Mouse (Mus musculus): ENCODE results near the gene Atf5. TPM values are rescaled to one million over a fixed set of nuclear protein-coding genes. Genes with fewer than 3 reads are reported as not detected.

Atf5 gene
- polyA plus RNA-seq, 1 experiment from 2014 or later, result 4.0 TPM

- H3K9ac ChIP-seq, result peak overlapping the region; percentile 45
- H3K27me3 ChIP-seq, result no peaks in the 10 kb centered on the region
- no peak for ATAC-seq (ENCODE audit: low FRiP score, low read depth)
- peaks cover 31% of the 10 kb centered on the region for H3K4me1 ChIP-seq (replicated peaks)
- no peaks in the 10 kb centered on the region for H3K9me3 ChIP-seq
- 0 out of 2 replicates have a peak overlapping the region, but pooled peaks have one; percentile 99 for H3K27ac ChIP-seq (replicated peaks)
- peak overlapping the region; percentile 86 for H3K4me2 ChIP-seq
- peaks cover 33% of the 10 kb centered on the region for H3K36me3 ChIP-seq
- WGBS, result 79% methylated on average over 5 of the region's 5 CpGs
- H3K4me3 ChIP-seq, result peak overlapping the region; percentile 81
Observed at GRCm38 (mm10) chr7:44847772-44848171, 31.3 kb upstream of the Atf5 start.

GRCm38 (mm10) chr7:44846804-44847203, 30.3 kb upstream of the Atf5 start:
- Histone ChIP-seq H3K9me3 (no peaks in the 10 kb centered on the region), H3K27ac (replicated peaks) (no peak overlapping the region), H3K27me3 (peaks cover 8% of the 10 kb centered on the region; the same call in 1 of the 2 replicates), H3K4me3 (no peak overlapping the region), H3K36me3 (peaks cover 42% of the 10 kb centered on the region), H3K4me2 (no peak overlapping the region), H3K9ac (no peak overlapping the region), H3K4me1 (replicated peaks) (peaks cover 26% of the 10 kb centered on the region)
- ATAC-seq (ENCODE audit: low FRiP score, low read depth), result no peak
- WGBS, result 91% methylated on average over 7 of the region's 7 CpGs

- 92% methylated on average over 10 of the region's 10 CpGs for WGBS
- peaks cover 20% of the 10 kb centered on the region for H3K4me1 ChIP-seq (replicated peaks)
- no peak overlapping the region for H3K9ac ChIP-seq
- H3K27me3 ChIP-seq, result peaks cover 21% of the 10 kb centered on the region
- no peak overlapping the region for H3K4me2 ChIP-seq
- H3K36me3 ChIP-seq, result peaks cover 49% of the 10 kb centered on the region
- no peak overlapping the region for H3K4me3 ChIP-seq
- ATAC-seq (ENCODE audit: low FRiP score, low read depth), result no peak
- no peak overlapping the region for H3K27ac ChIP-seq (replicated peaks)
- H3K9me3 ChIP-seq, result no peaks in the 10 kb centered on the region
Observed at GRCm38 (mm10) chr7:44845006-44845405, 28.5 kb upstream of the Atf5 start.

GRCm38 (mm10) chr7:44841825-44842463, 25.5 kb upstream of the Atf5 start:
- no peak for ATAC-seq (ENCODE audit: low FRiP score, low read depth)
- H3K9ac ChIP-seq, result no peak overlapping the region
- H3K27ac ChIP-seq (replicated peaks), result no peak overlapping the region
- H3K27me3 ChIP-seq, result peaks cover 28% of the 10 kb centered on the region
- H3K36me3 ChIP-seq, result peaks cover 49% of the 10 kb centered on the region
- no peaks in the 10 kb centered on the region for H3K9me3 ChIP-seq
- H3K4me1 ChIP-seq (replicated peaks), result peaks cover 19% of the 10 kb centered on the region
- H3K4me2 ChIP-seq, result no peak overlapping the region
- 90% methylated on average over 8 of the region's 8 CpGs for WGBS
- no peak overlapping the region for H3K4me3 ChIP-seq

GRCm38 (mm10) chr7:44840426-44840825, 24.0 kb upstream of the Atf5 start:
- Histone ChIP-seq H3K27me3 (peaks cover 28% of the 10 kb centered on the region), H3K4me1 (replicated peaks) (peaks cover 15% of the 10 kb centered on the region), H3K36me3 (peaks cover 39% of the 10 kb centered on the region), H3K27ac (replicated peaks) (no peak overlapping the region), H3K9ac (0 out of 2 replicates have a peak overlapping the region, but pooled peaks have one; percentile 21), H3K4me2 (peak overlapping the region; percentile 56), H3K4me3 (no peak overlapping the region), H3K9me3 (no peaks in the 10 kb centered on the region)
- ATAC-seq (ENCODE audit: low FRiP score, low read depth), result no peak
- WGBS, result 50% methylated on average over 14 of the region's 14 CpGs

GRCm38 (mm10) chr7:44839491-44840191, 23.2 kb upstream of the Atf5 start:
- peak overlapping the region; percentile 21 for H3K9ac ChIP-seq
- ATAC-seq (ENCODE audit: low FRiP score, low read depth), result peak; percentile 52
- peaks cover 32% of the 10 kb centered on the region for H3K36me3 ChIP-seq
- WGBS, result 3% methylated on average over 56 of the region's 58 CpGs
- H3K4me1 ChIP-seq (replicated peaks), result peaks cover 15% of the 10 kb centered on the region
- no peaks in the 10 kb centered on the region for H3K9me3 ChIP-seq
- peak overlapping the region; percentile 56 for H3K4me2 ChIP-seq
- 0 out of 2 replicates have a peak overlapping the region, but pooled peaks have one; percentile 1 for H3K27ac ChIP-seq (replicated peaks)
- H3K27me3 ChIP-seq, result peaks cover 28% of the 10 kb centered on the region
- peak overlapping the region; percentile 19 for H3K4me3 ChIP-seq

GRCm38 (mm10) chr7:44839171-44839490, 22.7 kb upstream of the Atf5 start:
- 30% methylated on average over 11 of the region's 11 CpGs for WGBS
- no peak for ATAC-seq (ENCODE audit: low FRiP score, low read depth)

GRCm38 (mm10) chr7:44838073-44838472, 21.6 kb upstream of the Atf5 start:
- peaks cover 28% of the 10 kb centered on the region for H3K27me3 ChIP-seq
- no peak for ATAC-seq (ENCODE audit: low FRiP score, low read depth)
- no peak overlapping the region for H3K27ac ChIP-seq (replicated peaks)
- no peak overlapping the region for H3K9ac ChIP-seq
- 82% methylated on average over 6 of the region's 6 CpGs for WGBS
- H3K4me3 ChIP-seq, result no peak overlapping the region
- H3K4me1 ChIP-seq (replicated peaks), result peaks cover 15% of the 10 kb centered on the region
- no peak overlapping the region for H3K4me2 ChIP-seq
- no peaks in the 10 kb centered on the region for H3K9me3 ChIP-seq
- H3K36me3 ChIP-seq, result peaks cover 19% of the 10 kb centered on the region

More at GRCm38 (mm10) chr7:44839171-44839490, 22.7 kb upstream of the Atf5 start:
- Histone ChIP-seq H3K27ac (replicated peaks) (no peak overlapping the region), H3K4me1 (replicated peaks) (peaks cover 15% of the 10 kb centered on the region), H3K27me3 (peaks cover 28% of the 10 kb centered on the region), H3K9me3 (no peaks in the 10 kb centered on the region), H3K4me2 (peak overlapping the region; percentile 56), H3K9ac (peak overlapping the region; percentile 21; the same call in 1 of the 2 replicates), H3K36me3 (peaks cover 26% of the 10 kb centered on the region), H3K4me3 (peak overlapping the region; percentile 19)

GRCm38 (mm10) chr7:44836423-44837053, 20.1 kb upstream of the Atf5 start:
- ATAC-seq (ENCODE audit: low FRiP score, low read depth), result no peak
- no peak overlapping the region for H3K4me3 ChIP-seq
- no peaks in the 10 kb centered on the region for H3K9me3 ChIP-seq
- WGBS, result 87% methylated on average over 9 of the region's 9 CpGs
- peaks cover 15% of the 10 kb centered on the region for H3K4me1 ChIP-seq (replicated peaks)
- no peak overlapping the region for H3K4me2 ChIP-seq
- H3K27ac ChIP-seq (replicated peaks), result no peak overlapping the region
- no peak overlapping the region for H3K9ac ChIP-seq
- peaks cover 11% of the 10 kb centered on the region for H3K36me3 ChIP-seq
- peaks cover 18% of the 10 kb centered on the region for H3K27me3 ChIP-seq

GRCm38 (mm10) chr7:44836016-44836404, 19.6 kb upstream of the Atf5 start:
- Histone ChIP-seq H3K9ac (no peak overlapping the region), H3K4me3 (no peak overlapping the region), H3K4me2 (no peak overlapping the region), H3K4me1 (replicated peaks) (peaks cover 15% of the 10 kb centered on the region), H3K36me3 (peaks cover 17% of the 10 kb centered on the region), H3K27ac (replicated peaks) (no peak overlapping the region), H3K9me3 (no peaks in the 10 kb centered on the region), H3K27me3 (peaks cover 14% of the 10 kb centered on the region)
- no peak for ATAC-seq (ENCODE audit: low FRiP score, low read depth)
- 53% methylated on average over 3 of the region's 3 CpGs for WGBS

GRCm38 (mm10) chr7:44835373-44836015, 19.0 kb upstream of the Atf5 start:
- Histone ChIP-seq H3K4me1 (replicated peaks) (peaks cover 14% of the 10 kb centered on the region), H3K4me3 (no peak overlapping the region), H3K36me3 (peaks cover 16% of the 10 kb centered on the region), H3K9me3 (no peaks in the 10 kb centered on the region), H3K4me2 (no peak overlapping the region), H3K9ac (no peak overlapping the region), H3K27ac (replicated peaks) (no peak overlapping the region), H3K27me3 (peaks cover 10% of the 10 kb centered on the region)
- no peak for ATAC-seq (ENCODE audit: low FRiP score, low read depth)
- WGBS, result 93% methylated on average over 1 of the region's 1 CpGs

- Histone ChIP-seq H3K9ac (no peak overlapping the region), H3K36me3 (peaks cover 34% of the 10 kb centered on the region)
- WGBS, result 81% methylated on average over 4 of the region's 4 CpGs
Observed at GRCm38 (mm10) chr7:44832763-44833162, 16.3 kb upstream of the Atf5 start.

More at GRCm38 (mm10) chr7:44832763-44833162, 16.3 kb upstream of the Atf5 start:
- Histone ChIP-seq H3K9me3 (no peaks in the 10 kb centered on the region), H3K4me1 (replicated peaks) (no peaks in the 10 kb centered on the region), H3K4me2 (no peak overlapping the region), H3K27ac (replicated peaks) (no peak overlapping the region), H3K4me3 (no peak overlapping the region), H3K27me3 (no peaks in the 10 kb centered on the region)
- no peak for ATAC-seq (ENCODE audit: low FRiP score, low read depth)

All from hindbrain, embryonic 15.5 days (tissue).